In genomic region chr14:25526872-25527271, GRCm38 (mm10) we compare ENCODE assay signal across 10 mouse cellular contexts.
A peak's percentile ranks its signal among the peaks of the same experiment; 100 is the strongest.
DNase-seq lines count a peak whose midpoint lies in the region; ATAC-seq and TF ChIP-seq lines count a peak whose summit lies in the region.
"Had no signal": no experiment of that assay in that cellular context is flagged by ENCODE, and none has a peak within 500 bp of the region (broad histone marks: within the 10 kb centered on the region; RNA-seq: fewer than 3 reads in every experiment).

No protein-coding gene starts in this region.

- no peaks in the 10 kb centered on the region for H3K9me3 ChIP-seq in lung, postnatal 0 days (ENCODE audit: low read length)
- no peaks in the 10 kb centered on the region for H3K9me3 ChIP-seq in intestine, embryonic 15.5 days

- H3K36me3 ChIP-seq in heart, adult 2 months (ENCODE audit: control insufficient read depth, insufficient read depth, low read length) = peaks cover 15% of the 10 kb centered on the region
- no peaks in the 10 kb centered on the region for H3K36me3 ChIP-seq in lung, postnatal 0 days (ENCODE audit: insufficient read depth, low read length)
- H3K36me3 ChIP-seq in macrophage (ENCODE audit: inconsistent target) = peaks cover 15% of the 10 kb centered on the region
- H3K36me3 ChIP-seq in intestine, embryonic 15.5 days = no peaks in the 10 kb centered on the region

- WGBS in heart, adult 2 months = 67% methylated on average over 8 of the region's 8 CpGs
- WGBS in lung, postnatal 0 days = 80% methylated on average over 7 of the region's 8 CpGs
- WGBS in bone marrow, adult 2 months = 75% methylated on average over 8 of the region's 8 CpGs
- WGBS in macrophage (ENCODE audit: missing documents) = 70% methylated on average over 7 of the region's 8 CpGs
- WGBS in intestine, embryonic 15.5 days = 83% methylated on average over 8 of the region's 8 CpGs

- TF ChIP-seq POLR2A in heart, adult 2 months (IDR thresholded peaks at IDR 0.05; ENCODE audit: insufficient read depth, low read depth, low read length) = no peak
- TF ChIP-seq POLR2A in bone marrow, adult 2 months (IDR thresholded peaks at IDR 0.05; ENCODE audit: borderline replicate concordance, control insufficient read depth, low read depth, low read length) = no peak

- no peak for TF ChIP-seq CTCF in heart, adult 2 months (IDR thresholded peaks at IDR 0.05)
- no peak for TF ChIP-seq CTCF in lung, postnatal 0 days (IDR thresholded peaks at IDR 0.05)
- TF ChIP-seq CTCF in bone marrow, adult 2 months (IDR thresholded peaks at IDR 0.05; ENCODE audit: control insufficient read depth, insufficient read depth, low read length) = no peak

- H3K4me2 ChIP-seq in lung, postnatal 0 days (replicated peaks; ENCODE audit: low read depth, low read length) = no peak overlapping the region
- H3K4me2 ChIP-seq in intestine, embryonic 15.5 days (replicated peaks) = no peak overlapping the region

- ATAC-seq in lung, postnatal 0 days = no peak
- ATAC-seq in intestine, embryonic 15.5 days = no peak

- no peak for TF ChIP-seq EP300 in heart, adult 2 months (IDR thresholded peaks at IDR 0.05; ENCODE audit: insufficient read depth, low read depth, low read length)
- no peak for TF ChIP-seq EP300 in lung, postnatal 0 days (IDR thresholded peaks at IDR 0.05)

- intact Hi-C loops in heart, adult 2 months (cut with DNase I) = loop anchor here (2.0 kb wide), 2 partner anchors 20 to 38 kb away; no protein-coding TSS in a partner anchor
- intact Hi-C loops in heart, postnatal 10 days (cut with DNase I) = no loop called here

- DNase-seq in heart, adult 2 months = no peak
- no peak for DNase-seq in heart, postnatal 10 days
- no peak for DNase-seq in lung, postnatal 0 days (ENCODE audit: low spot score)
- DNase-seq in lung, postnatal 4 days = no peak
- no peak for DNase-seq in kidney, postnatal 25 days
- DNase-seq: left cerebral cortex, postnatal 4 days had no signal

- H3K9ac ChIP-seq in heart, adult 2 months (ENCODE audit: low read depth, low read length) = no peak overlapping the region
- no peak overlapping the region for H3K9ac ChIP-seq in lung, postnatal 0 days (replicated peaks; ENCODE audit: low read depth)
- H3K9ac ChIP-seq in intestine, embryonic 15.5 days = no peak overlapping the region

- H3K4me1 ChIP-seq in heart, adult 2 months (ENCODE audit: control insufficient read depth, insufficient read depth, low read length) = peaks cover 51% of the 10 kb centered on the region
- H3K4me1 ChIP-seq in lung, postnatal 0 days (ENCODE audit: insufficient read depth, low read depth, low read length) = peaks cover 13% of the 10 kb centered on the region
- H3K4me1 ChIP-seq in bone marrow, adult 2 months (ENCODE audit: control insufficient read depth, insufficient read depth, low read length) = peaks cover 20% of the 10 kb centered on the region
- peaks cover 46% of the 10 kb centered on the region for H3K4me1 ChIP-seq in intestine, embryonic 15.5 days (replicated peaks)

- H3K79me2 ChIP-seq in heart, adult 2 months (replicated peaks; ENCODE audit: control insufficient read depth, insufficient read depth, low read length) = peaks cover 3% of the 10 kb centered on the region
- peaks cover 98% of the 10 kb centered on the region for H3K79me2 ChIP-seq in macrophage (ENCODE audit: inconsistent target)

- no peak overlapping the region for H3K4me3 ChIP-seq in heart, adult 2 months
- H3K4me3 ChIP-seq in lung, postnatal 0 days (ENCODE audit: low read depth, low read length) = no peak overlapping the region
- no peak overlapping the region for H3K4me3 ChIP-seq in bone marrow, adult 2 months (replicated peaks; ENCODE audit: control insufficient read depth, low read depth, low read length)
- no peak overlapping the region for H3K4me3 ChIP-seq in macrophage (ENCODE audit: inconsistent target)
- no peak overlapping the region for H3K4me3 ChIP-seq in intestine, embryonic 15.5 days (replicated peaks)

- no peaks in the 10 kb centered on the region for H3K27me3 ChIP-seq in heart, adult 2 months (ENCODE audit: control insufficient read depth, insufficient read depth, low read length)
- no peaks in the 10 kb centered on the region for H3K27me3 ChIP-seq in lung, postnatal 0 days (replicated peaks; ENCODE audit: insufficient read depth, low read length)
- H3K27me3 ChIP-seq in intestine, embryonic 15.5 days (replicated peaks) = no peaks in the 10 kb centered on the region
- H3K27me3 ChIP-seq: CH12.LX had no signal

- peak overlapping the region; percentile 54 for H3K27ac ChIP-seq in heart, adult 2 months
- H3K27ac ChIP-seq in lung, postnatal 0 days (ENCODE audit: low read length) = peak overlapping the region; percentile 64
- peak overlapping the region; percentile 21; the same call in 1 of the 2 replicates for H3K27ac ChIP-seq in bone marrow, adult 2 months (ENCODE audit: control insufficient read depth, insufficient read depth, low read depth, low read length, poor library complexity)
- H3K27ac ChIP-seq in macrophage = peak overlapping the region; percentile 72
- H3K27ac ChIP-seq in intestine, embryonic 15.5 days = no peak overlapping the region
